Mouse (Mus musculus) G1E-ER4 (cell line): ENCODE measurements around the gene Olfr1105. TPM values are rescaled to one million over a fixed set of nuclear protein-coding genes. Genes with fewer than 3 reads are reported as not detected.

Experiments used
- GATA1 ChIP-seq: IDR thresholded peaks from one replicate; pipeline ENCODE4 v1.8.0; 2012; ENCODE audit warnings: low read length, inconsistent platforms
- polyA plus RNA-seq: library from polyadenylated mRNA; stranded (reverse); fragments of >175 nt; gene quantifications from 2 replicates; pipeline ENCODE4 v1.2.3, GENCODE M21; 2012

Olfr1105 gene
- not detected in 2 replicates for polyA plus RNA-seq

- TF ChIP-seq GATA1 = no peak
These were observed at the start of gene Olfr1105 for GRCm38 (mm10) chr2:87036431-87036830. TSS of gene Olfr1105 (minus strand) at chr2:87036531.

GRCm38 (mm10) chr2:87075717-87076116, 39.4 kb upstream of the Olfr1105 start, which contains the start of gene Olfr1107:
TSS of gene Olfr1107 (minus strand) at chr2:87075817.
- TF ChIP-seq GATA1 = no peak

- no peak for TF ChIP-seq GATA1
These were observed 15.8 kb upstream of the Olfr1105 start, which contains the start of gene Olfr1106 for GRCm38 (mm10) chr2:87052173-87052572. TSS of gene Olfr1106 (minus strand) at chr2:87052273.

- no peak for TF ChIP-seq GATA1
These were observed 9.4 kb downstream of the Olfr1105 start, which contains the start of gene Olfr1104 for GRCm38 (mm10) chr2:87026980-87027379. TSS of gene Olfr1104 (minus strand) at chr2:87027080.

- no peak for TF ChIP-seq GATA1
These were observed 38.2 kb downstream of the Olfr1105 start, which contains the start of gene Olfr1102 for GRCm38 (mm10) chr2:86998098-86998497. TSS of gene Olfr1102 (plus strand) at chr2:86998398.

- no peak for TF ChIP-seq GATA1
These were observed 45.2 kb downstream of the Olfr1105 start, which contains the start of gene Olfr1101 for GRCm38 (mm10) chr2:86991121-86991520. TSS of gene Olfr1101 (minus strand) at chr2:86991221.

Other genes starting within 250 kb of the Olfr1105 start
- gene Olfr141, start 226.5 kb downstream of the Olfr1105 start, polyA plus RNA-seq = not detected in 2 replicates
- gene Olfr1094, start 211.9 kb downstream of the Olfr1105 start, polyA plus RNA-seq = not detected in 2 replicates
- not detected in 2 replicates for gene Olfr1095, start 184.8 kb downstream of the Olfr1105 start, polyA plus RNA-seq
- gene Gm13723, start 161.7 kb downstream of the Olfr1105 start, polyA plus RNA-seq = not detected in 2 replicates
- not detected in 2 replicates for gene Olfr1097, start 144.3 kb downstream of the Olfr1105 start, polyA plus RNA-seq
- gene Olfr1098, start 112.0 kb downstream of the Olfr1105 start, polyA plus RNA-seq = not detected in 2 replicates
- gene Olfr1099, start 75.8 kb downstream of the Olfr1105 start, polyA plus RNA-seq = not detected in 2 replicates
- gene Olfr1100, start 56.6 kb downstream of the Olfr1105 start, polyA plus RNA-seq = not detected in 2 replicates
- gene Olfr1101, start 45.3 kb downstream of the Olfr1105 start, polyA plus RNA-seq = not detected in 2 replicates
- not detected in 2 replicates for gene Olfr1102, start 38.1 kb downstream of the Olfr1105 start, polyA plus RNA-seq
- not detected in 2 replicates for gene Olfr1104, start 9.5 kb downstream of the Olfr1105 start, polyA plus RNA-seq
- gene Olfr1106, start 15.7 kb upstream of the Olfr1105 start, polyA plus RNA-seq = not detected in 2 replicates
- not detected in 2 replicates for gene Olfr1107, start 39.3 kb upstream of the Olfr1105 start, polyA plus RNA-seq
- not detected in 2 replicates for gene Olfr1109, start 59.5 kb upstream of the Olfr1105 start, polyA plus RNA-seq
- not detected in 2 replicates for gene Olfr259, start 78.0 kb upstream of the Olfr1105 start, polyA plus RNA-seq
- not detected in 2 replicates for gene Olfr1110, start 103.8 kb upstream of the Olfr1105 start, polyA plus RNA-seq
- gene Olfr1111, start 116.1 kb upstream of the Olfr1105 start, polyA plus RNA-seq = not detected in 2 replicates
- not detected in 2 replicates for gene Olfr1112, start 151.3 kb upstream of the Olfr1105 start, polyA plus RNA-seq
- gene Olfr1113, start 172.4 kb upstream of the Olfr1105 start, polyA plus RNA-seq = not detected in 2 replicates
- not detected in 2 replicates for gene Olfr1115, start 211.5 kb upstream of the Olfr1105 start, polyA plus RNA-seq
- not detected in 2 replicates for gene Olfr1116, start 231.0 kb upstream of the Olfr1105 start, polyA plus RNA-seq